Mouse (Mus musculus) adrenal gland, adult 2 months (tissue): ENCODE measurements around the gene Klrd1. TPM values are rescaled to one million over a fixed set of nuclear protein-coding genes. Genes with fewer than 3 reads are reported as not detected.
"Not testable (repeated sequence)": the region's sequence is repeated elsewhere in the genome, so short reads cannot be mapped to it uniquely, and the experiment has no call there.

Source experiments
- DNase-seq: peaks from one replicate; pipeline ENCODE4 v3.0.0; 2021
- long read RNA-seq: library from polyadenylated mRNA; stranded (forward); transcript quantifications from one replicate; pipeline ENCODE4 v2.0.0, GENCODE M21; 2021
- polyA plus RNA-seq: library from polyadenylated mRNA; depleted of rRNA; stranded (reverse); fragments of >200 nt; gene quantifications from 2 replicates; pipeline ENCODE4 v1.2.3, GENCODE M21; 2012; rRNA removed
- total RNA-seq, 2 experiments: library from RNA; stranded (reverse); gene quantifications; 2 replicates each; pipeline ENCODE4 v1.2.3; 2021

Klrd1 gene
- total RNA-seq (under 1 TPM in 1 of 2 experiments, not detected in 1; 0.79 TPM), polyA plus RNA-seq (0.11 TPM in 1 of 2 replicates, not detected in the other)
- long read RNA-seq, result 0 reads

DNA sequence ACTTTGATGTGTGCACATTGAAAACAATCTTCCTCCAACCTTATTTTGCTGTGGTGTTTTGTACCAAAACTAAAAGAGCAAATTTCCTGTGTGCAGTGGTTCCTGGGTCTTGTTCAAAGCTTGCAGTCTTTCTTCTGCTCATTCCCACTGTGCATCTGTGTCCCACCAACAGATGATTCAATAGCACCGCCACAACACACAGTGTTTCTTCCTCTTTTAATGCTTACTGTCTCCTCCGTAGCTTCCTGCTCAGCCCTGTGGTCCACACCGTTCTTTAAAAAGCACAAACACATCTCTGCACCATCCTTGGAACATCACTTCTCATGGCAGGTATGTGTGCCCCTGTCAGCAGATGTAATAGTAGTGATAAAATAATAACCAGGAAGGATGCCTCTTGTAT is at the start of gene Klrd1:
Gene Klrd1 (plus strand): TSS at position 275 of the 400 bp plus-strand sequence.
- DNase-seq, result no peak

DNA sequence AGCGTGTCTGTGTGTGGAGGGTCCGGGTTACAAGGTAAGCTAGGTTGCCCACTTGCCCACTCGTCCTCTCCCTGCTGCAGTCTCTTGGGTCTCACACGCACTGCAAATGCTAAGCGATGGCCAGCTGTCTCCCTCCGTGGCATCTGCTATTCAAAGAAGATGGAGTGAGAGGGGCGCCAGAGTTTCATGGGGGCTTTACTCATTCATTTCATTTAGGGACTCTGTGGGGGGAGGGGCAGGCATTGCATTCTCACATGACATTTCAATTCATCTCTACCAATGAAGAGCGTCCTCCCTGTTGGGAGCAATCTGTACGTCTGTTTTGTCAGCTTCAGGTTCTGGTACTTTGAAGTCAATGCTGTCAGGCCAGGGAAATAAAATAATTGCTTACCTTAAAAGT is 49.7 kb upstream of the Klrd1 start:
- no peak for DNase-seq

DNA sequence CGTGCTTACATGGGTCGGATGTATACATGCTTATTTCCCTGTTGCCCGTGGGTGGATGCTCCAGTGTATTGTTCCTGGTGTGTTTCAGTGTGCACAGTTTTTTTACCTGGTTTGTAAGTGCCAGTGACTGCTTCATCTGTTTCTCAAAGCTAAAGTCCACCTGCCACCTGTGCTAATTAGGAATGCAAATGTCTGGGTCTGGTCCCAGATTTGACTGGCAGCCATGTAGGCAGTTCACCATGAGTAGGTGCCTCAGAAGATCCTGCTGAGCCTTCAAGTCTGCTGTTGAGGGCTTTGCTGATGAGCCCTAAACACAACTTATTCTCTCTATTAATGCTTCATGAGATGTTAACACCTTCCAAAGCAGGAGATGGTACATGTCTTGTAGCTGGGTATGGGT is 49.0 kb upstream of the Klrd1 start:
- no peak for DNase-seq

DNA sequence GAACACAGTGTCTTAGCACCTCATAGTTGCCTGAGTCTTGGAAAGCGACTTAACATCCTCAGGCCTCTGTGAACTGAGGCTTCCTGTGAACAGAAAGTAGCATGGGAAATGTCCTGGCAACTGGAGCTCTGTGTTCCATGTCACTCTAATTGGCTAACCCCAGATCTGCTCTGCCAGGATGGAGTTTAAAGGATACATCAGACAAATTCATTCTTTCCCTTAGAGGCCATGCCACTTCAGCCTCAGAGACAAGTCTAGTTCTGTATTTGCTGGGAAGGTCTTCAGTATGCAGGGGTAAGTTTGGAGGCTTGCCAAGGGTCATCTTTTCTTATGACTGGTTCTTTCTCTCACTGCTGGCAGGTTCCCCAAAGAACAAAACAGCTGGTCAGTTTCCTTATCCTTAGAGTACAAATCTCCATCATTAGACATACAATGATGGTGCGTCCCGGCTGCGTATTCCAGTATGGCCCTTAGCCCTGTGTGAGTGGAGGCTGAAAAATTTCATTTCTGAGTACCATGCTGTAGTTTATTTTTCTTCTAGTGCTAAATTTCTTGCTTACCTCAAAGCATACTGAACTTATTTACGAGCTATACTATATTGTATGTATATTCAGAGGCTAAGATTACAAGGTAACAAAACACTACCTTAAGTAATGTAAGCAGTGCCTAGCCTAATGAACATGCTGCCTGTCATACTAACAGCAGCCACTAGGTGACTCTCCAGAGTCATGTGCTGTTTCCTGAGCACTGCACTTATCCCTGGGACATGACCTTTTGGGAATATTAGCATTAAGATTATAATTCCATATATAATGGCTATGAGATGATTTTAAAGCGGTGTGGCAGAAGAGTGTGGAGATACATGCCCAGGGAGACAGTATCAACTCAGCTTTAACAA is 47.6 kb upstream of the Klrd1 start:
- DNase-seq, result peak; percentile 59

DNA sequence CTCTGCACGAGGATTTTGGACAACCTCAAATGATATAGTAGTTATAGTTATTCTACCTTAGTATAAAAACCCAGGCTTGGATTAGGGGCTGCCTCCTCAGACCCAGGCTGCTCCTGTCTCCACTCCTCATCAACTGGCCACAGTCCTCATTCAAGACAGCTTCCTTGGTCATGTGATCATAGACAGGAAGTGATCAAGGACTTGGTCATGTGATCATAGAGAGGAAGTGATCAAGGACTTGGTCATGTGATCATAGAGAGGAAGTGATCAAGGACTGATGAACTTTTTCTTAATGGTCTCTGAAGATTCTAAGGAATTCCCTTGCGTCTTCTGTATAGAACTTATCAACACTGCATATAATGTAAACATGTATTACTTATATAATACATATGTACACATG is 44.3 kb upstream of the Klrd1 start:
- no peak for DNase-seq

DNA sequence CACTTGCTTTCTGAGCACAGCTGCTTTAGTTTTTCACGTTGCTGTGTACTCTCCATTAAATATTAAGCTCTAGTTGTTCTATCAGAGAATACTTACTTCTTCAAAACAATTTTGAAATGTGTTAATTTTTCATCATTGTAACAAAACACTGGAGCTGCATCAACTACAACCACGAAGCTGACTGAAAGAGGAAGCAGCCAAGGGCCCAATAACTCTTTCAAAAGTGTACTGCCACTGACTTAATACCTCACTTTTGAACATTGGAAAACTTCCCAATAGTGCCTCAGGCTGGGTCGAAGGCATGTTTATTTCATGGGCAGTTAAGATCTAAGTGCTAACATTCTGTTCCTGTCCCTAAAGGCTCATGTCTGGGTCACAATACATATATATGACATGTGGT is 43.6 kb upstream of the Klrd1 start:
- DNase-seq, result no peak

DNA sequence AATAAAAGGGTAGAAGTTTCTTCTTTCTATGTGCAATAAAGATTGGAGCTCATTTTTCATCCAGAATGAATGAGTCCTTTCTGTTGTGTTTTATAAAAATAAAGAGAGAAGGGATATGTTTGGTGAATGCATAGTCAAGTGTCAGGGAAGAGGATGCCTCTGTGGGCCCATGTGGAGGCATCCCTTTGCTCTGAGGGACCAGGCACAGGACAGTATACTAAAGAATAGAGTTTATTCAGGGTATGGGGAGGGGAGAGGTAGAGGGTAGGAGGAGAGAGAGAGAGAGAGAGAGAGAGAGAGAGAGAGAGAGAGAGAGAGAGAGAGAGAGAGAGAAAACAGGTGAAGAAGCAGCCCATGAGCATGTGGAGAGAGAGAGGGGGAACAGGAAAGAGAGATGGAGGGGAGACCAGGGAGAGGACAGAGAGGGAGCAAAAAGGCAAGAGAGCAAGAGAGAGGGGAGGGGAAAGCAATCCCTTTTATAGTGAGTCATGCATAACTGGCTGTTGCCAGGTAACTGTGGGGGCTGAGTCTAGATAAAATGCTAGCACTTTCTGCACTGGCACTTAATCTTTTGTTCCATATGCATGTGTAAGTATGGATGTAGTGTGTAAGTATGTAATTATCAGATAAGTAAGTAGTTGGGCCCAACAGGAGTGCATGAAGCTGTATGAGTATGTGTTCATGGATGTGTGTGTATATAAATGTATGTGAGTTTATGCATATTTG is 34.1 kb upstream of the Klrd1 start:
- DNase-seq, result no peak

DNA sequence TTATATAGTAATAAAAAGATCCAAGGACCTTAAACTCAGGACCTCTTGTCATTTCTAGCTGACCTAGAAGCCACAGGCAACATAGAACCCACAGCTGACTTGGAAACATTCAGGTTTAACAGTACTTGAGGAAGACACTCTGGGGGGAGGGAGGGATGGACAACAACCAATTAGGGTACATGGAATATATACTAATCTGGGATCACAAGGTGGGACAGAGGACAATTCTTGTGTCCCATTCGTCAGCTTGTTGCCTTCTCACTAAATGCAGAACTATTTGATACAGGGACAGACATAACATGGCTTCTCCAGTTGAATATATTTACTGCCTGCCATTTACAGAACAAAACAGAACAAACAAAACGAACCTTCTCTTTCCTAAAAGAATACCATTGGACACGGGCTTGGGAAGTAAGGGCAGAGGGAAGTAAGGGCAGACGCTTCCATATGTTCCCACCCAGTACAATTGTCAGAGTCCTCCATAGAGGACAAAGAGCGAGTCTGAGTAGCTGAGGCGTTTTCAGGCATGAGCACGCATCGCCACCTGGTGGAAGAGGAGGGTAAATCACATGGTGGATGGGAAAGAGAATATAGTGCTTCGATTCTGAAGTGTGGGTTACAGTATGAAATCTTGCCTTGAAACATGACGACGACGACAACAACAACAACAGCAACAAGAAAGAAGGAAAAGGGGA is 32.5 kb upstream of the Klrd1 start:
- DNase-seq, result peak; percentile 60

DNA sequence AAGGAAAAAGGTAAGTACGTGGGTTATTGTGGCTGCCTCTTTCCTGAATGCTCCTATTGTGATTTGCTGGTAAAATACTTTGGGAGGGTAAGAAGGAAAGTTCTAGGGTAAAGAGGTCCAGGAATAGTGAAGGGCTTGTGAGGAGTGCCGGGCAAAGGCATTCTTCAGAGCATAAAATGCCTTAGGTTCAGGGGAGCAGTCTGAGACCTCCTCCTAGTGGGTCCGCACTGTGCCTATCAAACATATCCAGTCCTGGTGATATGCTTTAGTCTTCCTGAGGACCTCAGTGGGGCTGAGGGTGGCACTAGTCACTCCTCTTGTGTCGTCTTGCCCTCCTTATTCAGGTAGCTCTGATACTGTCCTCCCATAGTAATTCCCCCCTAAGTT is 31.9 kb upstream of the Klrd1 start:
- DNase-seq, result no peak

DNA sequence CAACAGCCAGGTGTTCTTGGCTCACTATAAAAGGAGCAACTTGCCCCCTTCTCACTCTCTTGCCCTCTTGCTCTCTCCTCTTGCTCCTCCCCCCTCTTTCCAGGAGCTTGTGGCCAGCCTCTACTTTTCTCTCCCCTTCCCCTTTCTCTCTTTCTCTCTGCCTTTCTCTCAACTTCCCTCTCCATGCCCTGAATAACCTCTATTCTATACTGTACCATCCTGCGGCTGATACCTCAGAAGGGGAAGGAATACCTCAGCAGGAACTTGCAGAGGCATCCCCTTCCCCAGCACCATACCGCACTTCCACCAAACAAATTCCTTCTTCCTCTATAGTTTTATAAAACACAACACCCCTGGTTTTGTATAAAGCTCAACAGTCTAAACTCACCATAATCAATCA is 26.3 kb upstream of the Klrd1 start:
- DNase-seq, result no peak

DNA sequence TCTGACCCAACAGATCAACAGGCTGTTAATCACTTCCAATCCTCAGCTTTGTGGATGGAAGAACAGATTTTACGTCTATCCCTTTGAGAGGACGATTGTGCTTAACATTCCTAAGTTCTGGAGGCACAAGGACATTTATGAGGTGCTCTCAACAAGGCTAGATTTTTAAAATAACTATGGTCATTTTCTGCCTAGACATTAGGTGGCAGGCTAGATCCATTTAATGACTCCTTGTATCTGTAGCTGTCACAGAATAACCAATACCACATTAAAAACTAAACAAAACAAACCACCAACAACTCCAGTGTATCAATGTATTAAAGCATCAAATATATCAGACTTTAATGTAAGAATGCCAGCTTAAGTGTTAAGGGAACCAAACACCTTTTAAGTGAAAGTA is 16.3 kb upstream of the Klrd1 start:
- DNase-seq, result no peak

DNA sequence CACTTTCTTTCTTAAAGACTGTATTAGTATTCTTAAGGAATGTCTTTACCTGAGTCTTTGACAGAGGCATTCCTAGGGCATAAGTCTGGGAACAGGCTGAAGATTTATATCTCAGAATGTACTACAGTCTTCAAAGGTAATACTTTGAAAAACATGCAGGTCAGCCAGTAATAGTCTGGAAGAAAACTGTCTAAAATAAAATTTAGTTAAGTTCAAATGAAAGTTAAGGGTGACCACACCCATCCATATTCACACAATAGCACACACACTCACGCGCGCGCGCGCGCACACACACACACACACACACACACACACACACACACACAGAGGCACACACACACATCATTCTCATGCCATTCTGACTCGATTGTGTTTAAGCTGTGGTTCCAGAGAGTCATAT is 14.0 kb upstream of the Klrd1 start, which contains the start of gene Klre1:
Gene Klre1 (plus strand): TSS at position 301 of the 400 bp plus-strand sequence.
- no peak for DNase-seq

DNA sequence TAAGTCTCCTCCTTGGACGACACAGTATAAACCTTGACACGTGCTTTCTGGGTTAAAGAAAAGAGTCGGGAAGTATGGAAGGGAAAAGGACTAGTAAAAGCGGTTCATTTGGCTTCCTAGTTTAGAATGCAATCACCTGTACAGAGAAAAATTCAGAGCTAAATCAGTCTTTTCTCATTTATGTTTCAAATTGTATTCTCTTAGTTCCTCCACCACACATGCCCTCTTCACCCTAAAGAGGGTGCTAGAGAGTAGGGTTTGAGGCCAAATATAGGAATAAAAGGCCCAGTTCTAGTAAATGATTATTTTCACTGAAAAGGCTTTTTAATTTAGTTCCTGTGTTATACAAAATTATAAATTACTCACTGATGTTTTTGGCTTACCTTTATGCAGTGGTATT is 10.3 kb upstream of the Klrd1 start:
- DNase-seq, result no peak

DNA sequence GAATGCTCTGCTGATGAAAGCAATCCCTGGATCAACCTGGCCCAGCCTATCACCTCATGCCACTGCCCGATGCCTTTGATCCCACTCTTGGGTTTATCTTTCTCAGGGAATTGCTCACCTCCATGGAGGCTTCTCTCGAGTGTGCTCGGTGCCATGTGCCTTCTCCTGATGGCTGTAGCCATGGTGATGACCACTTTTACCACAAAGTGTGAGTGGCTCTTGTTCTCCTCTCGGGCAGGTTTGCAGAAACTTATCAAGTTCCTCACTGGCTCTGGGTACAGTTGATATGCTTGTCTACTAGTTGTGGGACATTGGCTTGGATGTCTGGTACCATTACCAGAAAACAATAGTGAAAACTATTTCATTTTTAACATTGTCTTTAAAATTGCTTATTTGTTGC is 9.7 kb upstream of the Klrd1 start:
- DNase-seq, result no peak

DNA sequence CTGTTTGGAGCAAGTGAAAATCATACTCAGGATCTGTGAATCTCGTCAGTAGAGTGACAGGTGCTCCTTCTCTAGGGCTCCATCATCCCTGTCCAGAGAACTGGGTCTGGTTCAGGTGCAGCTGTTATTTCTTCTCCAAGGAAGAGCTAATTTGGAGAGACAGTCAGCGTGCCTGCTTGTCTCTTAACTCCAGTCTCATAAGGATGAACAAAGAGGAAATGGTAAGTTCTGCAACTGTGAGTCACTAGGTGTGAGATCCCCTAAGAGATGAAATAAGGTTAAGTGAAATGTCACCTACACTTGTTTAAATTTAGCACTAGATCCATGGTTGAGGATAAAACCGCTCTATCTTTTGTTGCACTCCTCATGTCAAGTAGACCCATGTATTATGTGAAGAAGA is 8.6 kb upstream of the Klrd1 start:
- DNase-seq, result no peak

DNA sequence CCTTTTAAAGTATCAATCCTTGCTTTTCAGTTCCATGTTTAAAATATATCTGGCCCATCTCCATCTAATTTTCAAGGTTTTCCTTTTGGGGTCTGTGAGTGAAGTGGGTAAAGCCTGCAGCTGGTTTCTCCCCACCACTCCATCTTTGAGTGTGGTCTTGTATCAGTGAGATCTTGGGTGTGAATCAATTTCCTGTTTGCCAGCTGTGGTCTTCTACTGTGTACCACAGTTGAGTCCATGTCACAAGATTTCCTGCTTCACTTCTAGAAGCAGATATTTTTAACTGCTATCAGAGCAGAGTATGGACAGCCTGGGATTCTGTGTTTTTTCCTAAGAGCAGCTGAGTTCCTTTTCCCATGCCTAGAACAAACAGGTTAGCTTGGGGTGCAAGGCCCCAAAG is 16.8 kb downstream of the Klrd1 start:
- DNase-seq, result no peak

DNA sequence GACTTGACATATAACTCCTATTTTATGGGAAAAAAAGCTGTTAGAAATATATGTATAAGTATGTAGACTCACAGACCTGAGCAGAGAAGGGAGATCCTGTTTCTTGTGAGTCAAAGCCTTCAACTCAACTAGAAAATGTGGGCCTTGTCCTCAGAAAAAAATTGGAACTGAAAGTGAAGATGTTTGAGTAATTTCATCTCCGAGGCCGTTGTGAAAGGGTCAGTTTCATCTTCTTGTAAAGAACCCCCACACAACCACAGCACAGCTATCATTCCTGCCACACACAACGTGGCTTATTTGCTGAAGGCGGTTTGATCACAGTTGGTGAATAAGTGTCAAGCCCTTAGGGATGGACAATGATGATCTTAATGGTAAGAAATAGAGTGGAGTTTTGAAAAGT is 32.2 kb downstream of the Klrd1 start, which contains the start of gene Klrk1:
Gene Klrk1 (minus strand): TSS at position 130 of the 400 bp plus-strand sequence.
- no peak for DNase-seq

DNA sequence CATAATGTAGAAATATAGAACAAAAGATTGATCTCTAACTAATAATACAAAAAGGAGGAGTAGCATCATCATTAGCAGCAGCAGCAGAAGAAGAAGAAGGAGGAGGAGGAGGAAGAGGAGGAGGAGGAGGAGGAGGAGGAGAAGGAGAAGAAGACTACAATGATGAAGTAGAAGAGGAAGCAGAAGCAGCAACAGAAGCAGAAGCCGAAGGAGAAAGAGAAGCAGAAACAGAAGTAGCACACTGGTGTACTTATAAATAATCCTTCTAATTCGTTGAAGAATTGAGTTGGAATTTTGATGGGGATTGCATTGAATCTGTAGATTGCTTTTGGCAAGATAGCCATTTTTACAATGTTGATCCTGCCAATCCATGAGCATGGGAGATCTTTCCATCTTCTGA is 39.5 kb downstream of the Klrd1 start:
- DNase-seq, result not testable (repeated sequence)

DNA sequence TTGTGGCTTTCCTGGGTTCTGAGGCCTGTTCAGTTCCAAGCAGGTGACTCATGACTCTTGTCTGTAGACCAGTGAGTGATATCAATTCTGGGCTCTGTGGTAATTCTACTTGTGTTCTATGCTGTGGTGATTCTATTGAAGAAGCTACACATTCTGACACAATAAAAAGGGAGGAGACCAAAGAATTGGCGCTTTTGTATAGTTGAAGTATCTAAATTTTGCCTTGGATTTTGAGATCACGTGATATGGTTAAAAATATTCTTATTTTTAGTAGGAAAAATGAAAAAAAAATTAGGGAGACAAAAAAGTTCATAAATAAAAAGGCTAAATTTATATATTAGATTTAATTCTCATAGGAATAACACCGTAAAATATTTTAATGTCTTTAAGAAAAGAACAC is 51.7 kb downstream of the Klrd1 start, which contains the start of gene Klrc3:
Gene Klrc3 (minus strand): TSS at position 101 of the 400 bp plus-strand sequence.
- DNase-seq, result not testable (repeated sequence)

DNA sequence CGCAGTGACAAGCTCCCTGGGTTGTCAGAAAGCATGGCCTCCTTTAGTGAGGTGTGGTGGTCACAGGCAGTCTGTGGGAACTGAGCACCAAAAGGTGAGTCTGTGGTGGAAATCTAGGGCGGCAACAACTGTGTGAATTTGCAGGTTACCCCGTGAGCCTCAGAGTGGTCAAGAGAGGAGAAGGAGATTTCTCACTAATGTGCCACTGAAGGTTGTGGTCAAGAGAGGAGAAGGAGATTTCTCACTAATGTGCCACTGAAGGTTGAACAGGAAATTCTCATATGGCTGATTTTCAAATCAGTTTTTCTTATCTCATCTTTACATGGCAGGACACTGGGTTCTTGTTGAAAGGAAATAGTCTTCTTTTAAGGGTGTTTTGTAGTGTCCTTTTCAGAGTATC is 52.5 kb downstream of the Klrd1 start:
- DNase-seq, result not testable (repeated sequence)
